Mouse (Mus musculus): ENCODE measurements around the gene Ccdc125. TPM values are rescaled to one million over a fixed set of nuclear protein-coding genes. Genes with fewer than 3 reads are reported as not detected.
"Not testable (repeated sequence)": the region's sequence is repeated elsewhere in the genome, so short reads cannot be mapped to it uniquely, and the experiment has no call there.

The Ccdc125 gene
- polyA plus RNA-seq, 1 experiment from 2014 or later: 1.4 TPM

GRCm38 (mm10) chr13:100725194-100725593 lies 55.7 kb downstream of the Ccdc125 start:
- H3K36me3 ChIP-seq: peaks cover 35% of the 10 kb centered on the region
- no peak overlapping the region for H3K9ac ChIP-seq
- peaks cover 27% of the 10 kb centered on the region for H3K4me1 ChIP-seq (replicated peaks)
- no peak overlapping the region for H3K4me3 ChIP-seq
- no peaks in the 10 kb centered on the region for H3K9me3 ChIP-seq
- H3K27me3 ChIP-seq: no peaks in the 10 kb centered on the region
- no peak overlapping the region for H3K4me2 ChIP-seq
- no peak overlapping the region for H3K27ac ChIP-seq (replicated peaks)
- ATAC-seq (ENCODE audit: low FRiP score, low read depth): no peak
- 83% methylated on average over 10 of the region's 10 CpGs for WGBS

GRCm38 (mm10) chr13:100728086-100728485 lies 58.6 kb downstream of the Ccdc125 start:
- H3K4me3 ChIP-seq: no peak overlapping the region
- H3K4me2 ChIP-seq: no peak overlapping the region
- H3K27me3 ChIP-seq: no peaks in the 10 kb centered on the region
- peaks cover 17% of the 10 kb centered on the region for H3K36me3 ChIP-seq
- no peak for ATAC-seq (ENCODE audit: low FRiP score, low read depth)
- no peak overlapping the region for H3K27ac ChIP-seq (replicated peaks)
- H3K9me3 ChIP-seq: no peaks in the 10 kb centered on the region
- H3K9ac ChIP-seq: no peak overlapping the region
- H3K4me1 ChIP-seq (replicated peaks): peaks cover 27% of the 10 kb centered on the region
- WGBS: 96% methylated on average over 5 of the region's 5 CpGs

GRCm38 (mm10) chr13:100728530-100728929 lies 59.0 kb downstream of the Ccdc125 start:
- not testable (repeated sequence) for H3K4me3 ChIP-seq; H3K4me2 ChIP-seq; ATAC-seq (ENCODE audit: low FRiP score, low read depth); H3K9me3 ChIP-seq; H3K27ac ChIP-seq (replicated peaks); H3K27me3 ChIP-seq; H3K9ac ChIP-seq
- Histone ChIP-seq H3K36me3 (peaks cover 17% of the 10 kb centered on the region), H3K4me1 (replicated peaks) (peaks cover 27% of the 10 kb centered on the region)
- WGBS: 98% methylated on average over 4 of the region's 4 CpGs

- H3K4me3 ChIP-seq: peak overlapping the region; percentile 95
- 2% methylated on average over 30 of the region's 30 CpGs for WGBS
- peak; percentile 90 for ATAC-seq (ENCODE audit: low FRiP score, low read depth)
- H3K9me3 ChIP-seq: no peaks in the 10 kb centered on the region
- H3K4me2 ChIP-seq: peak overlapping the region; percentile 91
- H3K36me3 ChIP-seq: peaks cover 17% of the 10 kb centered on the region
- no peaks in the 10 kb centered on the region for H3K27me3 ChIP-seq
- H3K4me1 ChIP-seq (replicated peaks): peaks cover 23% of the 10 kb centered on the region
- peak overlapping the region; percentile 95 for H3K9ac ChIP-seq
- H3K27ac ChIP-seq (replicated peaks): peak overlapping the region; percentile 90
Measured at GRCm38 (mm10) chr13:100730153-100730860, 60.8 kb downstream of the Ccdc125 start.

GRCm38 (mm10) chr13:100730861-100731176 lies 61.3 kb downstream of the Ccdc125 start, which contains the start of gene Cdk7:
Gene Cdk7 (minus strand): TSS chr13:100730939.
- under 1% methylated on average over 19 of the region's 19 CpGs for WGBS
- ATAC-seq (ENCODE audit: low FRiP score, low read depth): peak; percentile 99

GRCm38 (mm10) chr13:100731462-100732046 lies 62.0 kb downstream of the Ccdc125 start:
- Histone ChIP-seq H3K27ac (replicated peaks) (peak overlapping the region; percentile 82), H3K36me3 (peaks cover 21% of the 10 kb centered on the region), H3K4me3 (peak overlapping the region; percentile 95; the same call in 1 of the 2 replicates), H3K9ac (0 out of 2 replicates have a peak overlapping the region, but pooled peaks have one; percentile 19), H3K4me1 (replicated peaks) (peaks cover 20% of the 10 kb centered on the region), H3K4me2 (peak overlapping the region; percentile 91)
- not testable (repeated sequence) for H3K9me3 ChIP-seq; H3K27me3 ChIP-seq; ATAC-seq (ENCODE audit: low FRiP score, low read depth)
- 94% methylated on average over 6 of the region's 6 CpGs for WGBS

More at GRCm38 (mm10) chr13:100730861-100731176, 61.3 kb downstream of the Ccdc125 start, which contains the start of gene Cdk7:
- Histone ChIP-seq H3K4me3 (peak within 1 kb of the TSS; percentile 95), H3K9ac (peak within 1 kb of the TSS; percentile 95), H3K27ac (replicated peaks) (peak within 1 kb of the TSS; percentile 90), H3K4me1 (replicated peaks) (peaks cover 23% of the 10 kb centered on the region), H3K9me3 (no peaks in the 10 kb centered on the region), H3K36me3 (peaks cover 17% of the 10 kb centered on the region), H3K4me2 (peak within 1 kb of the TSS; percentile 91), H3K27me3 (no peaks in the 10 kb centered on the region)

- Histone ChIP-seq H3K9me3 (no peaks in the 10 kb centered on the region), H3K4me1 (replicated peaks) (peaks cover 18% of the 10 kb centered on the region), H3K36me3 (peaks cover 23% of the 10 kb centered on the region), H3K9ac (no peak overlapping the region), H3K27ac (replicated peaks) (no peak overlapping the region), H3K4me3 (no peak overlapping the region), H3K27me3 (no peaks in the 10 kb centered on the region), H3K4me2 (no peak overlapping the region)
- no peak for ATAC-seq (ENCODE audit: low FRiP score, low read depth)
- 94% methylated on average over 2 of the region's 2 CpGs for WGBS
Measured at GRCm38 (mm10) chr13:100732756-100733155, 63.2 kb downstream of the Ccdc125 start.

- no peak overlapping the region for H3K9ac ChIP-seq
- H3K9me3 ChIP-seq: no peaks in the 10 kb centered on the region
- H3K4me3 ChIP-seq: no peak overlapping the region
- no peaks in the 10 kb centered on the region for H3K27me3 ChIP-seq
- no peak for ATAC-seq (ENCODE audit: low FRiP score, low read depth)
- H3K27ac ChIP-seq (replicated peaks): no peak overlapping the region
- 0 out of 2 replicates have a peak, but pooled peaks cover 1% of the 10 kb centered on the region for H3K36me3 ChIP-seq
- H3K4me1 ChIP-seq (replicated peaks): peaks cover 14% of the 10 kb centered on the region
- peak overlapping the region; percentile 67; the same call in 1 of the 2 replicates for H3K4me2 ChIP-seq
- WGBS: 88% methylated on average over 5 of the region's 5 CpGs
Measured at GRCm38 (mm10) chr13:100742831-100743230, 73.3 kb downstream of the Ccdc125 start.

GRCm38 (mm10) chr13:100743346-100744035 lies 74.0 kb downstream of the Ccdc125 start:
- H3K9me3 ChIP-seq: no peaks in the 10 kb centered on the region
- H3K4me2 ChIP-seq: peak overlapping the region; percentile 67
- H3K27me3 ChIP-seq: no peaks in the 10 kb centered on the region
- WGBS: 58% methylated on average over 11 of the region's 11 CpGs
- H3K9ac ChIP-seq: peak overlapping the region; percentile 86
- peaks cover 14% of the 10 kb centered on the region for H3K4me1 ChIP-seq (replicated peaks)
- ATAC-seq (ENCODE audit: low FRiP score, low read depth): peak; percentile 65
- H3K27ac ChIP-seq (replicated peaks): peak overlapping the region; percentile 99
- H3K36me3 ChIP-seq: no peaks in the 10 kb centered on the region
- peak overlapping the region; percentile 83 for H3K4me3 ChIP-seq

GRCm38 (mm10) chr13:100744036-100744744 lies 74.7 kb downstream of the Ccdc125 start, which contains the start of gene Mrps36:
Gene Mrps36 (minus strand): TSS chr13:100744659.
- no peaks in the 10 kb centered on the region for H3K36me3 ChIP-seq
- H3K4me3 ChIP-seq: peak within 1 kb of the TSS; percentile 83
- H3K27ac ChIP-seq (replicated peaks): peak within 1 kb of the TSS; percentile 99
- H3K9me3 ChIP-seq: no peaks in the 10 kb centered on the region
- WGBS: under 1% methylated on average over 52 of the region's 52 CpGs
- ATAC-seq (ENCODE audit: low FRiP score, low read depth): peak; percentile 97
- peaks cover 14% of the 10 kb centered on the region for H3K4me1 ChIP-seq (replicated peaks)
- peak within 1 kb of the TSS; percentile 86 for H3K9ac ChIP-seq
- peak within 1 kb of the TSS; percentile 67 for H3K4me2 ChIP-seq
- H3K27me3 ChIP-seq: no peaks in the 10 kb centered on the region

- Histone ChIP-seq H3K36me3 (no peaks in the 10 kb centered on the region), H3K9ac (no peak overlapping the region), H3K27ac (replicated peaks) (no peak overlapping the region), H3K4me2 (no peak overlapping the region), H3K27me3 (no peaks in the 10 kb centered on the region), H3K4me3 (no peak overlapping the region), H3K4me1 (replicated peaks) (peaks cover 14% of the 10 kb centered on the region), H3K9me3 (no peaks in the 10 kb centered on the region)
- 95% methylated on average over 3 of the region's 3 CpGs for whole genome bisulfite sequencing
- no peak for ATAC-seq (ENCODE audit: low FRiP score, low read depth)
Measured at GRCm38 (mm10) chr13:100746090-100746489, 76.6 kb downstream of the Ccdc125 start.
